Mouse (Mus musculus) MEL (cell line): ENCODE measurements around the gene Ptpn1. TPM values are rescaled to one million over a fixed set of nuclear protein-coding genes. Genes with fewer than 3 reads are reported as not detected.
A peak's percentile ranks its signal among the peaks of the same experiment; 100 is the strongest.

ENCODE experiments used
- DNase-seq: peaks from one replicate; pipeline ENCODE4 v3.0.0; 2011; ENCODE audit warnings: low read depth, low spot score
- H3K27ac ChIP-seq: 2 replicates; pipeline ENCODE4 v1.5.1; 2012; ENCODE audit warnings: low read depth, mild to moderate bottlenecking, control low read depth, low read length, moderate library complexity; ENCODE audit not compliant: control insufficient read depth
- H3K27me3 ChIP-seq, 2 experiments: fragments of 150-350 bp in 1 of 2; sonication (generic) in 1 of 2; 2 replicates each; pipeline ENCODE4 v1.6.1; 2012; ENCODE audit warnings: low read length in 2 of 2, mild to moderate bottlenecking in 2 of 2, improper control_type of control experiment in 1 of 2, moderate library complexity in 1 of 2; ENCODE audit not compliant: insufficient read depth in 2 of 2, control insufficient read depth in 1 of 2
- H3K36me3 ChIP-seq, 2 experiments: 2 replicates each; pipeline ENCODE4 v1.6.1; 2012 to 2014; ENCODE audit warnings: low read length in 2 of 2, improper control_type of control experiment in 1 of 2, inconsistent platforms in 1 of 2, mild to moderate bottlenecking in 1 of 2; ENCODE audit not compliant: insufficient read depth in 2 of 2, control insufficient read depth in 1 of 2
- H3K4me1 ChIP-seq, 2 experiments: fragments of 150-350 bp in 1 of 2; sonication (generic) in 1 of 2; 2 replicates each; pipeline ENCODE4 v1.6.1; 2012; ENCODE audit warnings: low read length in 2 of 2, improper control_type of control experiment in 1 of 2, mild to moderate bottlenecking in 1 of 2; ENCODE audit not compliant: insufficient read depth in 2 of 2, control insufficient read depth in 1 of 2
- H3K4me3 ChIP-seq, 2 experiments: fragments of 150-350 bp in 1 of 2; sonication (generic) in 1 of 2; 2 replicates each; pipeline ENCODE4 v1.5.1; 2012; ENCODE audit warnings: low read depth in 2 of 2, low read length in 2 of 2, mild to moderate bottlenecking in 2 of 2, moderate library complexity in 2 of 2, control low read depth in 1 of 2, improper control_type of control experiment in 1 of 2; ENCODE audit not compliant: control insufficient read depth in 1 of 2, insufficient read depth in 1 of 2
- H3K79me2 ChIP-seq: 2 replicates; pipeline ENCODE4 v1.6.1; 2012; ENCODE audit warnings: mild to moderate bottlenecking, low read length, moderate library complexity; ENCODE audit not compliant: control insufficient read depth, poor library complexity, insufficient read depth
- H3K9ac ChIP-seq: 2 replicates; pipeline ENCODE4 v1.6.1; 2012; ENCODE audit warnings: low read depth, mild to moderate bottlenecking, control low read depth, low read length, moderate library complexity; ENCODE audit not compliant: control insufficient read depth, poor library complexity, severe bottlenecking
- H3K9me3 ChIP-seq: fragments of 150-350 bp; sonication (generic); replicated peaks from 2 replicates; pipeline ENCODE4 v1.6.1; 2012; ENCODE audit warnings: mild to moderate bottlenecking, low read length, improper control_type of control experiment, moderate library complexity; ENCODE audit not compliant: insufficient read depth
- BHLHE40 ChIP-seq: IDR thresholded peaks from 2 replicates; pipeline ENCODE4 v1.6.1; 2012; ENCODE audit warnings: low read depth, mild to moderate bottlenecking, inconsistent platforms, low read length, improper control_type of control experiment, borderline replicate concordance
- GABPA ChIP-seq: IDR thresholded peaks from 2 replicates; pipeline ENCODE4 v1.6.1; 2012; ENCODE audit warnings: low read depth, mild to moderate bottlenecking, inconsistent platforms, low read length, improper control_type of control experiment, moderate library complexity
- MAFK ChIP-seq: IDR thresholded peaks from 2 replicates; pipeline ENCODE4 v1.6.1; 2011; ENCODE audit warnings: low read depth, mild to moderate bottlenecking, low read length, improper control_type of control experiment, borderline replicate concordance
- MAZ ChIP-seq: IDR thresholded peaks from 2 replicates; pipeline ENCODE4 v1.6.1; 2012; ENCODE audit warnings: low read depth, mild to moderate bottlenecking, inconsistent platforms, low read length, improper control_type of control experiment
- MEF2A ChIP-seq: IDR thresholded peaks from 2 replicates; pipeline ENCODE4 v1.6.1; 2014; ENCODE audit warnings: low read depth, mild to moderate bottlenecking, inconsistent platforms, low read length, improper control_type of control experiment; ENCODE audit not compliant: poor library complexity, insufficient replicate concordance, severe bottlenecking; ENCODE audit errors: extremely low read depth
- POLR2AphosphoS2 ChIP-seq: IDR thresholded peaks from 2 replicates; pipeline ENCODE4 v1.6.1; 2011; ENCODE audit warnings: low read length, improper control_type of control experiment
- RAD21 ChIP-seq: IDR thresholded peaks from 2 replicates; pipeline ENCODE4 v1.6.1; 2011; ENCODE audit warnings: mild to moderate bottlenecking, low read depth, low read length, improper control_type of control experiment
- TAL1 ChIP-seq: IDR thresholded peaks from 2 replicates; pipeline ENCODE4 v1.6.1; 2012; ENCODE audit warnings: mild to moderate bottlenecking, inconsistent platforms, low read length, moderate library complexity, mixed read lengths
- UBTF ChIP-seq: IDR thresholded peaks from 2 replicates; pipeline ENCODE4 v1.6.1; 2012; ENCODE audit warnings: low read depth, mild to moderate bottlenecking, inconsistent platforms, low read length, improper control_type of control experiment, moderate library complexity, borderline replicate concordance; ENCODE audit not compliant: insufficient read depth
- USF1 ChIP-seq: IDR thresholded peaks from 2 replicates; pipeline ENCODE4 v1.6.1; 2014; ENCODE audit warnings: low read depth, mild to moderate bottlenecking, inconsistent platforms, low read length, improper control_type of control experiment, moderate library complexity
- ZKSCAN1 ChIP-seq: IDR thresholded peaks from 2 replicates; pipeline ENCODE4 v1.6.1; 2012; ENCODE audit warnings: low read depth, mild to moderate bottlenecking, inconsistent platforms, low read length, improper control_type of control experiment, moderate library complexity
- polyA plus RNA-seq, 2 experiments: library from polyadenylated mRNA; stranded (reverse) in 1 of 2; unstranded in 1 of 2; fragments of >175 nt in 1 of 2; fragments of >200 nt in 1 of 2; gene quantifications; 2 replicates each; pipeline versions ENCODE4 v1.2.1 to v1.2.4; 2012; ENCODE audit warnings: low replicate concordance in 2 of 2, low read depth in 1 of 2; ENCODE audit not compliant: insufficient read length in 2 of 2, insufficient read depth in 1 of 2, missing spikeins in 1 of 2
- total RNA-seq: library from RNA; depleted of rRNA; stranded (reverse); fragments of 300-350 nt; gene quantifications from 2 replicates; pipeline ENCODE4 v1.2.3, GENCODE M21; 2012

The Ptpn1 gene
- total and polyA plus RNA-seq, 3 experiments, result 55.3 to 62.9 TPM; not detected in 1

DNA sequence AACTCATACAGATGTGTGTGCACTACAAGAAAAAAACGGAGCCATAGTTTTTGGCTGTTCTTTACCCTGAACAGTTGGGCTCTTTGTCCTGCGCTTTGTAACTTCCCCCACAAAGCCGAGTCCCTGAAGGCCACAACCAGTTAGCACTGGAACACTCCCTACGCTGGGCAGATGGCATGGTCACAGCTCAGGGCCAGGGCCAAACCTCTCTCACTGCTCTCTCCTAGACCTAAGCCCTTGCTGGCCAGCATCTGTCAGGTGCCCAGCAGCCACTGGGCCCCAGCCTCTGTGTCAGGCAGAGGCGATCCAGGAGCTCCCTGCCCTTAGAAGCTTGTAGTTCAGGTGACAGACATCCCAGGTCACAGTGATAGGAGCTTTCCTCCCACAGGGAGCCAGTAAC lies 13.6 kb downstream of the Ptpn1 start:
- no peak overlapping the region for H3K9ac ChIP-seq
- TF ChIP-seq ZKSCAN1, result no peak
- no peak overlapping the region for H3K27ac ChIP-seq
- peaks cover 10 to 24% of the 10 kb centered on the region in 2 experiments for H3K4me1 ChIP-seq
- H3K79me2 ChIP-seq, result peaks cover 52% of the 10 kb centered on the region
- H3K27me3 ChIP-seq, result no peaks in the 10 kb centered on the region
- H3K9me3 ChIP-seq, result no peaks in the 10 kb centered on the region
- no peak overlapping the region for H3K4me3 ChIP-seq
- H3K36me3 ChIP-seq, result peaks cover 0 to 19% of the 10 kb centered on the region in 2 experiments; a peak in 2 of 4 replicates
- no peak for DNase-seq

- H3K4me3 ChIP-seq, result no peak overlapping the region
- H3K9ac ChIP-seq, result no peak overlapping the region
- peaks cover 7 to 16% of the 10 kb centered on the region in 2 experiments for H3K4me1 ChIP-seq
- H3K27ac ChIP-seq, result no peak overlapping the region
- peaks cover 46% of the 10 kb centered on the region for H3K79me2 ChIP-seq
- peaks cover 0 to 13% of the 10 kb centered on the region in 2 experiments; a peak in 2 of 4 replicates for H3K36me3 ChIP-seq
- no peak for DNase-seq
- TF ChIP-seq MAZ (no peak), TAL1 (peak; percentile 47)
- TF ChIP-seq, all 39 proteins: peak for 1
- Histone ChIP-seq H3K9me3 (no peaks in the 10 kb centered on the region), H3K27me3 (no peaks in the 10 kb centered on the region)
These were observed 15.4 kb downstream of the Ptpn1 start for GRCm38 (mm10) chr2:167947251-167947650.

DNA sequence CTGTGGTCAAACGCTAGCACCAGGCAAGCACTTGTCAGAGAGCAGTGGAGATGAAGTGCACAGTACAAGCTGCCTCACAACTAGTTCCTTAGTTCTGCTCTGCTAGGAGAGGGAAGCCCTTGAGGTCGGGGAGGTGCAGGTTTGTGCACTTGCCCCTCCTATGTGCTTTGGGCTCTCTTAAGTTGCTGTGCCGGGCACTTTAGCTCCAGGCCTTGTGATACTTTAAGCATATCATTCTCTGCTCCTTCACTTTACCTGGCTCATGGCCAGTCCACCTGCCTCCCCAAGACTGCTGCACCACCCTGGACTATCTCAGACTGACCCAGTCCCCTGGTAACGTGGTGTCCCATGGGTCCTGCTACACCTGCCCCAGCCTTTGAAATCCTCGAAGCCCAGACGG lies 16.2 kb downstream of the Ptpn1 start:
- Histone ChIP-seq H3K4me3 (no peak overlapping the region), H3K4me1 (peaks cover 2 to 8% of the 10 kb centered on the region in 2 experiments), H3K27ac (no peak overlapping the region), H3K9me3 (no peaks in the 10 kb centered on the region), H3K79me2 (peaks cover 38% of the 10 kb centered on the region), H3K27me3 (no peaks in the 10 kb centered on the region)
- TF ChIP-seq MEF2A, result no peak
- TF ChIP-seq RAD21, result no peak
- TF ChIP-seq BHLHE40, result no peak
- no peak for TF ChIP-seq UBTF
- TF ChIP-seq MAFK, result no peak
- no peak for TF ChIP-seq POLR2AphosphoS2
- no peak for TF ChIP-seq USF1
- TF ChIP-seq GABPA, result no peak
- TF ChIP-seq, all 39 proteins: peak for 0
- Histone ChIP-seq H3K36me3 (peaks cover 0 to 5% of the 10 kb centered on the region in 2 experiments; a peak in 2 of 4 replicates), H3K9ac (no peak overlapping the region)
- no peak for DNase-seq
